Mouse (Mus musculus): Measurements from ENCODE around the gene Gfra1. TPM values are rescaled to one million over a fixed set of nuclear protein-coding genes. Genes with fewer than 3 reads are reported as not detected.

The Gfra1 gene
- polyA plus RNA-seq, 1 experiment = 44.8 TPM

GRCm38 (mm10) chr19:58275281-58275680, 180.4 kb downstream of the Gfra1 start:
- peak; percentile 23 for DNase-seq (ENCODE audit: low read depth)
- TF ChIP-seq POLR2A (IDR thresholded peaks at IDR 0.05; ENCODE audit: borderline replicate concordance, extremely low read depth, insufficient read depth, insufficient read length, poor library complexity, severe bottlenecking) = no peak
- TF ChIP-seq CTCF (IDR thresholded peaks at IDR 0.05; ENCODE audit: borderline replicate concordance, extremely low read depth, insufficient read depth, insufficient read length) = no peak

GRCm38 (mm10) chr19:58271815-58272214, 183.9 kb downstream of the Gfra1 start:
- TF ChIP-seq POLR2A (IDR thresholded peaks at IDR 0.05; ENCODE audit: borderline replicate concordance, extremely low read depth, insufficient read depth, insufficient read length, poor library complexity, severe bottlenecking) (no peak), CTCF (IDR thresholded peaks at IDR 0.05; ENCODE audit: borderline replicate concordance, extremely low read depth, insufficient read depth, insufficient read length) (no peak)
- peak; percentile 83 for DNase-seq (ENCODE audit: low read depth)

GRCm38 (mm10) chr19:58270778-58271177, 184.9 kb downstream of the Gfra1 start:
- DNase-seq (ENCODE audit: low read depth) = peak; percentile 60
- TF ChIP-seq POLR2A (IDR thresholded peaks at IDR 0.05; ENCODE audit: borderline replicate concordance, extremely low read depth, insufficient read depth, insufficient read length, poor library complexity, severe bottlenecking) = no peak
- TF ChIP-seq CTCF (IDR thresholded peaks at IDR 0.05; ENCODE audit: borderline replicate concordance, extremely low read depth, insufficient read depth, insufficient read length) = no peak

DNA sequence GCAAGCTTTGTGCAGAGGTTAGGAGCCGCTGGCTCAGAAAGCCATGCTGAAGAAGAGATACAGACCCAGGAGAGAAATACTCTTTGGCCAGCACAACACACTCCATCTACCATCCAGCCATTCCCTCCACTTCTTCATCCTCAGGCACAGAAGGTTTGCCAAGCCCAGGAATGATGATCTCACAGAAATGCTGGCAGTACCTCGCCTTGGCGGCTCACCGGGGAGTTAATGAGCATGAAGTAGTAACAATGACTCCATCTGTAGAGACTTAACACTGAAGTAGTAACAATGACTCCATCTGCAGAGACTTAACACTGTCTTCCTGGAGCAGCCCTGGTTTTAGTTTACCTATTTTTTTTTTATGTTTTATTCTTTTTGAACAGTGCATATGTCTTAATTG, 187.2 kb downstream of the Gfra1 start:
- TF ChIP-seq CTCF (IDR thresholded peaks at IDR 0.05; ENCODE audit: borderline replicate concordance, extremely low read depth, insufficient read depth, insufficient read length) (no peak), POLR2A (IDR thresholded peaks at IDR 0.05; ENCODE audit: borderline replicate concordance, extremely low read depth, insufficient read depth, insufficient read length, poor library complexity, severe bottlenecking) (no peak)
- peak; percentile 67 for DNase-seq (ENCODE audit: low read depth)

- no peak for DNase-seq (ENCODE audit: low read depth)
Observed at GRCm38 (mm10) chr19:58266600-58266999, 189.1 kb downstream of the Gfra1 start.

DNA sequence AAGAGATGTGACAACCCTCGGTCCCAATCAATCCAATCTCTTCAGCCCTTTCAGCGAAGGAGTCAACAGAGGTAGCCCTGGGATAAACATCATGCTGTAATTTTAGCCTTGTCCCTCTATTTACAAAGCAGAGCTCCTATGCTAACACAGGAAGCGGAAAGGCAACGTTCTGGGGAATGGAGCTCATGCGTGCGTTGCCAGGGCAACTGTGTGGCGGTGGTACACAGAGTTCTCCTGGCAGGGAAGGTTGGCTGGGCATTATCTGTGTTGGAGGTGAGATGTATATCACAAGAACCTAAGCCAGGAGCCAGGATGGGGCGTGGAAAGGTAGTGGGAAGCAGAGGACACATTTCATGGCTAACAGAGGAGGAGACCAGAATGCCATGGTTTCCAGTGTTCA, 194.8 kb downstream of the Gfra1 start:
- TF ChIP-seq CTCF (IDR thresholded peaks at IDR 0.05; ENCODE audit: borderline replicate concordance, extremely low read depth, insufficient read depth, insufficient read length) (no peak), POLR2A (IDR thresholded peaks at IDR 0.05; ENCODE audit: borderline replicate concordance, extremely low read depth, insufficient read depth, insufficient read length, poor library complexity, severe bottlenecking) (no peak)
- peak; percentile 39 for DNase-seq (ENCODE audit: low read depth)

More at GRCm38 (mm10) chr19:58266600-58266999, 189.1 kb downstream of the Gfra1 start:
- TF ChIP-seq POLR2A (IDR thresholded peaks at IDR 0.05; ENCODE audit: borderline replicate concordance, extremely low read depth, insufficient read depth, insufficient read length, poor library complexity, severe bottlenecking) (no peak), CTCF (IDR thresholded peaks at IDR 0.05; ENCODE audit: borderline replicate concordance, extremely low read depth, insufficient read depth, insufficient read length) (no peak)

DNA sequence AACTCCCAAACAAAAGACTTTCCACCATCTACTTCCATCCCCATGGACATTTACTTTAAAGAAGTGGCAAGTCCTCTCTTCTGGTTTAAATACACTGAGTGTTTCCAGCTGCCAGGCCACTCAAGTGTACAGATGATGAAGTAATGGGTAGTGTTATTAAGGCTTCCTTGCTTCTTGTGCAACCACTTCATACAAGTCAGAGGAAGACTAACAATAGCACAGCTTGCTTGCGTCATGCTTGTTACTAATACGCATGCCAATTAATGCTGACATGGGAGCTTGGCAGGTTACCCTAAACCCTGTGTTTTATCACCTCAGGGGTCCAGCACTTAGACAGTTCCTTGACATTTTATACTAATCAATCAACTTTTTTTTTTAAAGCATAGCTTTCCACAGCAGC, 196.5 kb downstream of the Gfra1 start:
- peak; percentile 70 for DNase-seq (ENCODE audit: low read depth)
- TF ChIP-seq POLR2A (IDR thresholded peaks at IDR 0.05; ENCODE audit: borderline replicate concordance, extremely low read depth, insufficient read depth, insufficient read length, poor library complexity, severe bottlenecking) (no peak), CTCF (IDR thresholded peaks at IDR 0.05; ENCODE audit: borderline replicate concordance, extremely low read depth, insufficient read depth, insufficient read length) (no peak)

GRCm38 (mm10) chr19:58256485-58256884, 199.2 kb downstream of the Gfra1 start:
- TF ChIP-seq POLR2A (IDR thresholded peaks at IDR 0.05; ENCODE audit: borderline replicate concordance, extremely low read depth, insufficient read depth, insufficient read length, poor library complexity, severe bottlenecking) (no peak), CTCF (IDR thresholded peaks at IDR 0.05; ENCODE audit: borderline replicate concordance, extremely low read depth, insufficient read depth, insufficient read length) (no peak)
- DNase-seq (ENCODE audit: low read depth) = no peak

DNA sequence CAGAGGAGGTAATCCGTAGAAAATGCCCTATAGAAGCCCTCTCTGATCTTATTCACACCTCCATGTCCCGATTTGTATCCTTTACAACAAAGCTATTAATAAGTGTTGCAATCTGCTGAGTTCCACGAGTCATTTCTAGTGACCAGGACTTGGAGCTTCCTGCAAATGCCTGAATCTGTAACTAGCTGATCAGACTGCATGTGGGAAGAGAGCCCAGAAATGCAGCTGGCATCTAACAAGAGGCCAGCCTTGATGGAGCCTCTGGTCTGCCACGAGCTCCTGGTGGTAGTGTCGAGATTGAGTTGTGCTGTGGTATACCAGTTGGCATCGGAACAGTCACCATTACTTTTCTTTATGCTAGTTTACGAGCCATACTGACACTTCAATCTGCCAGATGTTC, 200.3 kb downstream of the Gfra1 start:
- DNase-seq (ENCODE audit: low read depth) = peak; percentile 59
- TF ChIP-seq POLR2A (IDR thresholded peaks at IDR 0.05; ENCODE audit: borderline replicate concordance, extremely low read depth, insufficient read depth, insufficient read length, poor library complexity, severe bottlenecking) (no peak), CTCF (IDR thresholded peaks at IDR 0.05; ENCODE audit: borderline replicate concordance, extremely low read depth, insufficient read depth, insufficient read length) (no peak)

GRCm38 (mm10) chr19:58254172-58254571, 201.5 kb downstream of the Gfra1 start:
- TF ChIP-seq CTCF (IDR thresholded peaks at IDR 0.05; ENCODE audit: borderline replicate concordance, extremely low read depth, insufficient read depth, insufficient read length) (no peak), POLR2A (IDR thresholded peaks at IDR 0.05; ENCODE audit: borderline replicate concordance, extremely low read depth, insufficient read depth, insufficient read length, poor library complexity, severe bottlenecking) (no peak)

GRCm38 (mm10) chr19:58251698-58252097, 204.0 kb downstream of the Gfra1 start:
- TF ChIP-seq POLR2A (IDR thresholded peaks at IDR 0.05; ENCODE audit: borderline replicate concordance, extremely low read depth, insufficient read depth, insufficient read length, poor library complexity, severe bottlenecking) = no peak
- TF ChIP-seq CTCF (IDR thresholded peaks at IDR 0.05; ENCODE audit: borderline replicate concordance, extremely low read depth, insufficient read depth, insufficient read length) = no peak
- no peak for DNase-seq (ENCODE audit: low read depth)

More at GRCm38 (mm10) chr19:58254172-58254571, 201.5 kb downstream of the Gfra1 start:
- DNase-seq (ENCODE audit: low read depth) = no peak

- DNase-seq (ENCODE audit: low read depth) = peak; percentile 88
- no peak for TF ChIP-seq CTCF (IDR thresholded peaks at IDR 0.05; ENCODE audit: borderline replicate concordance, extremely low read depth, insufficient read depth, insufficient read length)
- no peak for TF ChIP-seq POLR2A (IDR thresholded peaks at IDR 0.05; ENCODE audit: borderline replicate concordance, extremely low read depth, insufficient read depth, insufficient read length, poor library complexity, severe bottlenecking)
Observed at GRCm38 (mm10) chr19:58251095-58251494, 204.6 kb downstream of the Gfra1 start.

All from brain, embryonic 14.5 days (tissue).